Mouse (Mus musculus) testis, adult 2 months (tissue): ENCODE data around the gene Ccm2l.

Experiments used
- CTCF ChIP-seq: fragments of 200-500 bp; IDR thresholded peaks from 2 replicates; pipeline ENCODE4 v1.5.1; 2012; ENCODE audit warnings: low read depth, mild to moderate bottlenecking, inconsistent platforms, low read length, moderate library complexity; ENCODE audit not compliant: control insufficient read depth, insufficient read depth, insufficient replicate concordance
- POLR2A ChIP-seq: fragments of 200-500 bp; IDR thresholded peaks from 2 replicates; pipeline ENCODE4 v1.6.1; 2012; ENCODE audit warnings: low read depth, mild to moderate bottlenecking, inconsistent platforms, low read length, moderate library complexity; ENCODE audit not compliant: control insufficient read depth

GRCm38 (mm10) chr2:153036690-153037089 lies 29.1 kb upstream of the Ccm2l start:
- TF ChIP-seq POLR2A = no peak
- no peak for TF ChIP-seq CTCF
